Comparison of ENCODE assay signal across 9 mouse cellular contexts in the genomic region with DNA sequence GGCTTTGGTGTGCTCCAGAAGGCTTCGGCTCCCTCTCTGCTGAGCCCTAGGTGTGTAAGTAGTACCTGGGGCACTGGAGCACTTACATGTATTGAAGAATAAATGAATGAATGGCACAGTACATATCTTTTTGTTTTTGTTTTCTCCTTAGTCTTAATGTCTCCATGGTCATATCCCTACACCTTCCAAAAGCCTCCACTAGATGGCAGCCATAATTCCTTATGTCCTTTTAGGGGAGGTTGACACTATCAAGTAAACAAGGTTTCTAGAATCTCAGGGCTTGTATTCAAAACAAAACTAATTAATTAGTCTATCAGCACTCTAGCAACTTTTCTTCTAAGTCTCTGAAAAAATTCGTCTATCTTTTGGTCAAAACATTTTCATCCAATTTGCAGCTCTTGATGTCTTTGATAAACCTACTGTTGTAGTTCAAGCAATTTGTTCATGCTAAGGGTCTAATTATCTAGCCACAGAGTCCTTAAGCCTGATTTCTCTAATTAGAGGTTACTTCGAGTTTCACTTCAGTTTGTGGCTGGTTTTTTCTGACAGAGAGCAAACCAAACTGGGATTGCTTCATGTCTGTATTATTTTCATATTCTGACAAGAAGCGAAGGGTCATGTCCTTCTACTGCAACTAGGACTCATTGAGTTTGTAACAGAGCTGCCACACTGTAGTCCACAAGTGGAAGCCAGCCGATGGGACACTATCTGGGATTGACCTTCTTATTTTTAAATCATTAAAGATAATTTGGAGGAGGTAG.
DNase-seq lines count a peak whose midpoint lies in the region; ATAC-seq and TF ChIP-seq lines count a peak whose summit lies in the region.
"Had no signal": no experiment of that assay in that cellular context is flagged by ENCODE, and none has a peak within 500 bp of the region (broad histone marks: within the 10 kb centered on the region; RNA-seq: fewer than 3 reads in every experiment).

No protein-coding gene starts in this region.

- no peak for TF ChIP-seq EP300 in CH12.LX (IDR thresholded peaks at IDR 0.05; ENCODE audit: low read length)

- DNase-seq in left cerebral cortex, adult 2 months (ENCODE audit: extremely low spot score in 1 of 2, low spot score in 2 of 2) = no peak
- DNase-seq in left cerebral cortex, adult 8-10 months (ENCODE audit: low spot score in 2 of 2) = no peak
- peak; percentile 74 for DNase-seq in CH12.LX (ENCODE audit: extremely low read depth)
- DNase-seq in T-cell, adult 2 months (ENCODE audit: low spot score) = peak; percentile 32
- peak; percentile 84 for DNase-seq in forebrain, embryonic 14.5 days (ENCODE audit: low spot score)
- DNase-seq in kidney, postnatal 0 days (ENCODE audit: low spot score) = peak; percentile 86
- DNase-seq in testis, postnatal 14 days (ENCODE audit: low spot score) = no peak

- H3K79me2 ChIP-seq in CH12.LX (replicated peaks; ENCODE audit: control insufficient read depth, extremely low read depth, insufficient read depth, poor library complexity, severe bottlenecking) = no peaks in the 10 kb centered on the region

- H3K36me3 ChIP-seq in CH12.LX (replicated peaks in 1 of 2; ENCODE audit: control insufficient read depth in 1 of 2, insufficient read depth in 1 of 2, low read length in 1 of 2) = peaks cover 0 to 2% of the 10 kb centered on the region in 2 experiments
- no peaks in the 10 kb centered on the region for H3K36me3 ChIP-seq in forebrain, embryonic 14.5 days (ENCODE audit: control insufficient read depth, insufficient read depth, low read length)
- H3K36me3 ChIP-seq in kidney, postnatal 0 days (ENCODE audit: insufficient read depth, low read length) = peaks cover 4% of the 10 kb centered on the region; the same call in 1 of the 2 replicates
- H3K36me3 ChIP-seq: embryonic facial prominence, embryonic 15.5 days had no signal

- TF ChIP-seq CTCF in left cerebral cortex, adult 2 months (IDR thresholded peaks at IDR 0.05) = peak; percentile 85
- TF ChIP-seq CTCF in CH12.LX (conservative IDR thresholded peaks at IDR 0.05 in 1 of 2, IDR thresholded peaks at IDR 0.05 in 1 of 2; ENCODE audit: low read depth in 2 of 2, low read length in 2 of 2) = peak; percentile 54 to 82; a peak in 3 of 4 replicates
- TF ChIP-seq CTCF in kidney, postnatal 0 days (IDR thresholded peaks at IDR 0.05; ENCODE audit: low read depth) = peak; percentile 90

- H3K27ac ChIP-seq in left cerebral cortex, adult 2 months = no peak overlapping the region
- H3K27ac ChIP-seq in CH12.LX (ENCODE audit: insufficient read depth, low read depth) = no peak overlapping the region
- no peak overlapping the region for H3K27ac ChIP-seq in forebrain, embryonic 14.5 days (ENCODE audit: low read depth, low read length)
- no peak overlapping the region for H3K27ac ChIP-seq in kidney, postnatal 0 days
- H3K27ac ChIP-seq: embryonic facial prominence, embryonic 15.5 days had no signal

- WGBS in forebrain, embryonic 14.5 days = 56% methylated on average over 5 of the region's 5 CpGs
- WGBS in kidney, postnatal 0 days = 60% methylated on average over 5 of the region's 5 CpGs

- H3K4me2 ChIP-seq in CH12.LX (ENCODE audit: insufficient read depth, low read depth, poor library complexity, severe bottlenecking) = no peak overlapping the region
- no peak overlapping the region for H3K4me2 ChIP-seq in forebrain, embryonic 14.5 days (ENCODE audit: low read length)
- H3K4me2 ChIP-seq in kidney, postnatal 0 days (ENCODE audit: low read length) = no peak overlapping the region
- H3K4me2 ChIP-seq: embryonic facial prominence, embryonic 15.5 days had no signal

- peak; percentile 79 for TF ChIP-seq RAD21 in CH12.LX (IDR thresholded peaks at IDR 0.05; ENCODE audit: low read depth, low read length)

- no peaks in the 10 kb centered on the region for H3K27me3 ChIP-seq in CH12.LX (replicated peaks)
- no peaks in the 10 kb centered on the region for H3K27me3 ChIP-seq in forebrain, embryonic 14.5 days (replicated peaks; ENCODE audit: control insufficient read depth, insufficient read depth, low read length)
- no peaks in the 10 kb centered on the region for H3K27me3 ChIP-seq in kidney, postnatal 0 days (ENCODE audit: insufficient read depth, low read length)
- H3K27me3 ChIP-seq: embryonic facial prominence, embryonic 15.5 days had no signal

- in situ Hi-C loops in CH12.LX (cut with MboI; ENCODE audit: low pct_ligation_motif_present, low pct_unique_long_range_greater_than_20kb, low sequenced_read_pairs) = no loop called here

- ATAC-seq in forebrain, embryonic 14.5 days = peak; percentile 77
- peak; percentile 52; the same call in 1 of the 2 replicates for ATAC-seq in kidney, postnatal 0 days (replicated peaks; ENCODE audit: low FRiP score, low read depth)
- ATAC-seq in neutrophil, adult 5-6 weeks (ENCODE audit: extremely low read depth, insufficient number of reproducible peaks, low FRiP score, poor library complexity, severe bottlenecking) = peak; percentile 69; the same call in 1 of the 2 replicates

- no peaks in the 10 kb centered on the region for H3K9me3 ChIP-seq in CH12.LX (replicated peaks; ENCODE audit: low read length)
- no peaks in the 10 kb centered on the region for H3K9me3 ChIP-seq in forebrain, embryonic 14.5 days (replicated peaks; ENCODE audit: control insufficient read depth, low read length)
- H3K9me3 ChIP-seq in kidney, postnatal 0 days (replicated peaks; ENCODE audit: low read length) = no peaks in the 10 kb centered on the region
- H3K9me3 ChIP-seq: embryonic facial prominence, embryonic 15.5 days had no signal

- peaks cover 0 to 8% of the 10 kb centered on the region in 2 experiments; a peak in 1 of 4 replicates for H3K4me1 ChIP-seq in CH12.LX (ENCODE audit: control insufficient read depth in 1 of 2, insufficient read depth in 2 of 2)
- no peaks in the 10 kb centered on the region for H3K4me1 ChIP-seq in forebrain, embryonic 14.5 days (ENCODE audit: control insufficient read depth, insufficient read depth, low read length)
- H3K4me1 ChIP-seq in kidney, postnatal 0 days (replicated peaks; ENCODE audit: insufficient read depth, low read length) = no peaks in the 10 kb centered on the region
- H3K4me1 ChIP-seq: embryonic facial prominence, embryonic 15.5 days had no signal

- intact Hi-C loops in left cerebral cortex, adult 2 months (cut with DNase I) = loop anchor here (5.0 kb wide), 1 partner anchor 86 kb away; no protein-coding TSS in a partner anchor

- dilution Hi-C loops in CH12.LX (cut with MboI; ENCODE audit: extremely low pct_ligation_motif_present, extremely low pct_unique_long_range_greater_than_20kb, low sequenced_read_pairs) = no loop called here

- TF ChIP-seq POLR2A in CH12.LX (IDR thresholded peaks at IDR 0.05; ENCODE audit: low read depth, low read length) = no peak

- no peak overlapping the region for H3K9ac ChIP-seq in CH12.LX (ENCODE audit: insufficient read depth, low read depth)
- H3K9ac ChIP-seq in forebrain, embryonic 14.5 days (ENCODE audit: low read length) = no peak overlapping the region
- H3K9ac ChIP-seq in kidney, postnatal 0 days (ENCODE audit: low read depth, low read length) = no peak overlapping the region
- H3K9ac ChIP-seq: embryonic facial prominence, embryonic 15.5 days had no signal

- no peak overlapping the region for H3K4me3 ChIP-seq in left cerebral cortex, adult 2 months
- H3K4me3 ChIP-seq in CH12.LX (replicated peaks in 1 of 3; ENCODE audit: low read depth in 2 of 3, low read length in 2 of 3, poor library complexity in 1 of 3) = no peak overlapping the region
- H3K4me3 ChIP-seq in forebrain, embryonic 14.5 days (ENCODE audit: low read depth, low read length) = no peak overlapping the region
- no peak overlapping the region for H3K4me3 ChIP-seq in kidney, postnatal 0 days (replicated peaks; ENCODE audit: low read depth, low read length)
- H3K4me3 ChIP-seq: embryonic facial prominence, embryonic 15.5 days had no signal

TF ChIP-seq in CH12.LX, 34 proteins besides CTCF, POLR2A, EP300 and RAD21:
- TF ChIP-seq SMC3 (IDR thresholded peaks at IDR 0.05; ENCODE audit: low read depth, low read length) (peak; percentile 81), ZMIZ1 (IDR thresholded peaks at IDR 0.05; ENCODE audit: low read depth, low read length) (no peak), IRF4 (IDR thresholded peaks at IDR 0.05; ENCODE audit: low read depth, low read length) (no peak), USF2 (conservative IDR thresholded peaks at IDR 0.05; ENCODE audit: low read depth, low read length) (no peak), ZC3H11A (IDR thresholded peaks at IDR 0.05; ENCODE audit: low read depth, low read length) (peak; percentile 24; the same call in 1 of the 2 replicates)

Comparison
In these comparisons a context has a peak if more than half of its experiments do, and no peak if none do; other contexts are left out.
1. DNase-seq: peak in CH12.LX (single experiment), T-cell, adult 2 months (single experiment), forebrain, embryonic 14.5 days (single experiment) and kidney, postnatal 0 days (single experiment); none in left cerebral cortex, adult 2 months (0 of 2), left cerebral cortex, adult 8-10 months (0 of 2) and testis, postnatal 14 days (single experiment).
2. Peak in every context shown above with its lines, with median percentiles within 50 percentile points of each other: CTCF ChIP-seq and ATAC-seq.